Mouse (Mus musculus) cerebellum, adult 2 months (tissue): ENCODE measurements around the gene Ipo9.

Source experiments
- CTCF ChIP-seq: fragments of 200-500 bp; IDR thresholded peaks from 2 replicates; pipeline ENCODE4 v1.5.1; 2011; ENCODE audit warnings: low read depth, mild to moderate bottlenecking, control low read depth, low read length, moderate library complexity, borderline replicate concordance; ENCODE audit not compliant: insufficient read depth
- POLR2A ChIP-seq: fragments of 200-500 bp; IDR thresholded peaks from 2 replicates; pipeline ENCODE4 v1.6.1; 2011; ENCODE audit warnings: low read length, control low read depth, borderline replicate concordance; ENCODE audit not compliant: insufficient read depth

DNA sequence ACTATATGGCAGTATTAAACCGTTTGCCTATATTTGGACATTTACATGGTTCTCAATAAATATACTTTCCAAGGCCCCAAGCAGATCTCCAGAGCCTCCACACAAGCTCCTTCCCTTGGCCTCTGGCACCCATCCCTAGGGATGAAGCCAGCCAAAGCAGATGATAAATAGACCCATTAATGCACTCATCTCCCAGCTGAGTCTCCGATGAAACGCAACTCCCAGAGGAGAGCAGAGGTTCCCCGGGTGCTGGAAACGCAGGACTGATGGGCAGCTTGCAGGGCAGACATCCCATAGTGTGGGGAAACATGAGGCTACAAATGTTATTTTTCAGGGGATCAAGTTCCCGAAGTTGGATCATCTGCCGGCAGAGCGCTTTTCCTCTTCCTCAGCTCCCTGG lies 88.4 kb downstream of the Ipo9 start:
- TF ChIP-seq POLR2A = no peak
- TF ChIP-seq CTCF = no peak
